Mouse (Mus musculus): ENCODE measurements around the gene Hist1h2aa. TPM values are rescaled to one million over a fixed set of nuclear protein-coding genes. Genes with fewer than 3 reads are reported as not detected.

Hist1h2aa gene
- total RNA-seq (2023), result not detected

GRCm38 (mm10) chr13:23934211-23934520 lies at the start of gene Hist1h2aa:
Gene Hist1h2aa, plus strand, starts transcription at chr13:23934462.

GRCm38 (mm10) chr13:23914376-23915167 lies 19.7 kb upstream of the Hist1h2aa start, which contains the start of gene Slc17a4:
Gene Slc17a4, minus strand, starts transcription at chr13:23915009.

GRCm38 (mm10) chr13:23933421-23934210 lies 646 bp upstream of the Hist1h2aa start, which contains the start of gene Hist1h2ba:
Gene Hist1h2ba, minus strand, starts transcription at chr13:23934156.

Other genes with a start within 250 kb of the Hist1h2aa start
- not detected for gene Hist1h1t, start 238.6 kb upstream of the Hist1h2aa start, total RNA-seq (2023)
- 100 to 1,000 TPM; 113 to 135 TPM for gene Hist1h4c, start 236.0 kb upstream of the Hist1h2aa start, total RNA-seq (2023)
- gene Hfe, start 223.6 kb upstream of the Hist1h2aa start, total RNA-seq (2023), result 1 to 10 TPM; 1.4 to 2.5 TPM
- gene Hist1h1c, start 195.7 kb upstream of the Hist1h2aa start, total RNA-seq (2023), result 100 to 1,000 TPM; 569 to 655 TPM
- 10 to 100 TPM in 1 of 2 experiments, 1 to 10 TPM in 1; 9.0 to 44.3 TPM for gene Hist1h3c, start 188.9 kb upstream of the Hist1h2aa start, total RNA-seq (2023)
- gene Hist1h2bb, start 187.7 kb upstream of the Hist1h2aa start, total RNA-seq (2023), result 10 to 100 TPM; 34.2 to 89.5 TPM
- 100 to 1,000 TPM in 1 of 2 experiments, 10 to 100 TPM in 1; 38.6 to 105 TPM for gene Hist1h2ab, start 183.3 kb upstream of the Hist1h2aa start, total RNA-seq (2023)
- gene Hist1h3b, start 182.2 kb upstream of the Hist1h2aa start, total RNA-seq (2023), result 100 to 1,000 TPM in 1 of 2 experiments, 10 to 100 TPM in 1; 28.4 to 127 TPM
- 100 to 1,000 TPM in 1 of 2 experiments, 10 to 100 TPM in 1; 24.4 to 105 TPM for gene Hist1h4b, start 177.4 kb upstream of the Hist1h2aa start, total RNA-seq (2023)
- 100 to 1,000 TPM in 1 of 2 experiments, 10 to 100 TPM in 1; 85.2 to 131 TPM for gene Hist1h4a, start 173.2 kb upstream of the Hist1h2aa start, total RNA-seq (2023)
- 100 to 1,000 TPM; 140 to 197 TPM for gene Hist1h3a, start 172.1 kb upstream of the Hist1h2aa start, total RNA-seq (2023)
- 10 to 100 TPM; 23.6 to 46.7 TPM for gene Hist1h1a, start 170.8 kb upstream of the Hist1h2aa start, total RNA-seq (2023)
- gene Trim38, start 164.5 kb upstream of the Hist1h2aa start, total RNA-seq (2023), result not detected
- not detected for gene Slc17a2, start 127.5 kb upstream of the Hist1h2aa start, total RNA-seq (2023)
- not detected for gene Slc17a3, start 95.0 kb upstream of the Hist1h2aa start, total RNA-seq (2023)
- gene Slc17a1, start 66.7 kb upstream of the Hist1h2aa start, total RNA-seq (2023), result not detected
- gene Slc17a4, start 19.5 kb upstream of the Hist1h2aa start, total RNA-seq (2023), result not detected
- gene Hist1h2ba, start 306 bp upstream of the Hist1h2aa start, total RNA-seq (2023), result not detected
- gene Scgn, start 56.8 kb downstream of the Hist1h2aa start, total RNA-seq (2023), result not detected

All from T-cell, adult 66 days (primary cell).